Mouse (Mus musculus): ENCODE results near the gene Vps52.

DNA sequence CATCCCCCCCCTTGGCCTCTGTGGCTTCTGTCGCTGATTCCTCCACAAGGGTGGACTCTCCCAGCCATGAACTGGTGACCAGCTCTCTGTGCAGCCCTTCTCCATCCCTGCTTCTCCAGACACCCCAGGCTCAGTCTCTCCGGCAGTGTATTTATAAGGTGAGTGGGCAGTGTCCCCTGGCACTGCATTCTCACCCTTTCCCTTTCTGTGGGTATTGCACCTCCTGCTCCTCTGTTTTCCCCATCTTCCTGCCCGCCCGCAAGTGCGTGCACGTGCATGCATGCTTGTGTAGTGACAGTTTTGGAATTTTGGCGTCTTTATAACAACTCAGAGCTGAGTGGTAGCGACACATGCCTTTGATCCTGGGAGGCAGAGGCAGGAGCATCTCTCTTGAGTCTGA lies 41.7 kb upstream of the Vps52 start:
- TF ChIP-seq EP300 (IDR thresholded peaks at IDR 0.05; ENCODE audit: insufficient read depth, low read depth, low read length) (no peak), CTCF (IDR thresholded peaks at IDR 0.05) (no peak)

All from heart, adult 2 months (tissue).